Mouse (Mus musculus): ENCODE data around the gene Appl1.
"Not testable (repeated sequence)": the region's sequence is repeated elsewhere in the genome, so short reads cannot be mapped to it uniquely, and the experiment has no call there.

The Appl1 gene

GRCm38 (mm10) chr14:26969164-26969563, 1.9 kb downstream of the Appl1 start:
- no peak for DNase-seq (ENCODE audit: low read depth)

GRCm38 (mm10) chr14:26960518-26960917, 10.5 kb downstream of the Appl1 start:
- DNase-seq (ENCODE audit: low read depth), result no peak

GRCm38 (mm10) chr14:26956139-26956538, 14.9 kb downstream of the Appl1 start:
- not testable (repeated sequence) for DNase-seq (ENCODE audit: low read depth)

GRCm38 (mm10) chr14:26935558-26935957, 35.5 kb downstream of the Appl1 start:
- DNase-seq (ENCODE audit: low read depth), result no peak

- DNase-seq (ENCODE audit: low read depth), result no peak
Observed at GRCm38 (mm10) chr14:26934891-26935290, 36.1 kb downstream of the Appl1 start.

- DNase-seq (ENCODE audit: low read depth), result no peak
Observed at GRCm38 (mm10) chr14:26923702-26924421, 47.2 kb downstream of the Appl1 start.

- DNase-seq (ENCODE audit: low read depth), result no peak
Observed at GRCm38 (mm10) chr14:26919310-26919709, 51.7 kb downstream of the Appl1 start.

GRCm38 (mm10) chr14:26913681-26914268, 57.3 kb downstream of the Appl1 start:
- no peak for DNase-seq (ENCODE audit: low read depth)

GRCm38 (mm10) chr14:26911826-26912225, 59.2 kb downstream of the Appl1 start:
- no peak for DNase-seq (ENCODE audit: low read depth)

- no peak for DNase-seq (ENCODE audit: low read depth)
Observed at GRCm38 (mm10) chr14:26911201-26911600, 59.8 kb downstream of the Appl1 start.

- not testable (repeated sequence) for DNase-seq (ENCODE audit: low read depth)
Observed at GRCm38 (mm10) chr14:26910461-26910860, 60.6 kb downstream of the Appl1 start.

GRCm38 (mm10) chr14:26907401-26907800, 63.6 kb downstream of the Appl1 start:
- DNase-seq (ENCODE audit: low read depth), result no peak

- no peak for DNase-seq (ENCODE audit: low read depth)
Observed at GRCm38 (mm10) chr14:26900893-26901292, 70.1 kb downstream of the Appl1 start.

- DNase-seq (ENCODE audit: low read depth), result no peak
Observed at GRCm38 (mm10) chr14:26899490-26899889, 71.5 kb downstream of the Appl1 start.

GRCm38 (mm10) chr14:26894392-26894791, 76.6 kb downstream of the Appl1 start, which contains the start of gene Asb14:
Gene Asb14 (plus strand): TSS chr14:26894557.
- DNase-seq (ENCODE audit: low read depth), result no peak

GRCm38 (mm10) chr14:26890777-26891176, 80.3 kb downstream of the Appl1 start:
- no peak for DNase-seq (ENCODE audit: low read depth)

- DNase-seq (ENCODE audit: low read depth), result no peak
Observed at GRCm38 (mm10) chr14:26887244-26887643, 83.8 kb downstream of the Appl1 start.

- DNase-seq (ENCODE audit: low read depth), result no peak
Observed at GRCm38 (mm10) chr14:26881700-26882099, 89.3 kb downstream of the Appl1 start.

GRCm38 (mm10) chr14:26879976-26880375, 91.1 kb downstream of the Appl1 start:
- no peak for DNase-seq (ENCODE audit: low read depth)

- no peak for DNase-seq (ENCODE audit: low read depth)
Observed at GRCm38 (mm10) chr14:26878756-26879155, 92.3 kb downstream of the Appl1 start.
